Mouse (Mus musculus): ENCODE measurements around the gene Psmb9.

- TF ChIP-seq CTCF (conservative IDR thresholded peaks at IDR 0.05; ENCODE audit: insufficient read depth, insufficient read length, low read depth, low read length) (no peak), POLR2A (IDR thresholded peaks at IDR 0.05; ENCODE audit: low read depth, low read length) (no peak)
These were observed 31.1 kb upstream of the Psmb9 start for GRCm38 (mm10) chr17:34218675-34219074.

Measured in kidney, adult 2 months (tissue).